Mouse (Mus musculus) intestine, embryonic 14.5 days (tissue): Measurements from ENCODE around the gene Pno1. TPM values are rescaled to one million over a fixed set of nuclear protein-coding genes. Genes with fewer than 3 reads are reported as not detected.

Experiments
- ATAC-seq: fragments of 200-750 bp; cut with Nextera tagmentation; replicated peaks from 2 replicates; pipeline ENCODE4 v1.8.0; 2017; ENCODE audit warnings: low read depth, moderate number of reproducible peaks, moderate TSS enrichment, moderate library complexity; ENCODE audit not compliant: low FRiP score, low TSS enrichment
- DNase-seq: peaks from one replicate; pipeline ENCODE4 v3.0.0-alpha.2; 2018; ENCODE audit warnings: low spot score
- H3K27ac ChIP-seq: fragments of 300-500 bp; sonication (generic); 2 replicates; pipeline ENCODE4 v1.5.1; 2014; ENCODE audit warnings: low read depth, mild to moderate bottlenecking, control low read depth
- H3K27me3 ChIP-seq: fragments of 300-500 bp; sonication (generic); replicated peaks from 2 replicates; pipeline ENCODE4 v1.6.1; 2014; ENCODE audit warnings: low read length, control low read depth; ENCODE audit not compliant: control insufficient read depth, insufficient read depth
- H3K36me3 ChIP-seq: fragments of 300-500 bp; sonication (generic); 2 replicates; pipeline ENCODE4 v1.6.1; 2014; ENCODE audit warnings: low read length, control low read depth; ENCODE audit not compliant: control insufficient read depth, insufficient read depth
- H3K4me1 ChIP-seq: fragments of 300-500 bp; sonication (generic); replicated peaks from 2 replicates; pipeline ENCODE4 v1.6.1; 2014; ENCODE audit warnings: low read length, control low read depth, mixed read lengths; ENCODE audit not compliant: control insufficient read depth, insufficient read depth
- H3K4me2 ChIP-seq: fragments of 300-500 bp; sonication (generic); 2 replicates; pipeline ENCODE4 v1.6.1; 2014; ENCODE audit warnings: low read length
- H3K4me3 ChIP-seq: fragments of 300-500 bp; sonication (generic); 2 replicates; pipeline ENCODE4 v1.5.1; 2014; ENCODE audit warnings: low read depth, low read length, control low read depth, mixed read lengths
- H3K9ac ChIP-seq: fragments of 300-500 bp; sonication (generic); 2 replicates; pipeline ENCODE4 v1.6.1; 2014; ENCODE audit warnings: mild to moderate bottlenecking, low read length
- H3K9me3 ChIP-seq: fragments of 300-500 bp; sonication (generic); 2 replicates; pipeline ENCODE4 v1.6.1; 2016; ENCODE audit warnings: low read length, control low read depth; ENCODE audit not compliant: control insufficient read depth
- WGBS: fragments of 180-500 bp; shearing (Covaris S2); extraction: QIAGEN DNeasy Blood & Tissue Kit; methylation state at CpG from one replicate; pipeline ENCODE4 v1.1.7; 2014; 5-methylcytosine and 5-hydroxymethylcytosine counted together
- polyA plus RNA-seq: library from polyadenylated mRNA; unstranded; fragments of >200 nt; fragmentation: Nextera tagmentation; extraction: Ambion mirVana; gene quantifications from 2 replicates; pipeline ENCODE4 v1.2.1, GENCODE M21; 2014

Pno1 gene
- polyA plus RNA-seq, 1 experiment from 2014 or later, result 89.4 TPM

DNA sequence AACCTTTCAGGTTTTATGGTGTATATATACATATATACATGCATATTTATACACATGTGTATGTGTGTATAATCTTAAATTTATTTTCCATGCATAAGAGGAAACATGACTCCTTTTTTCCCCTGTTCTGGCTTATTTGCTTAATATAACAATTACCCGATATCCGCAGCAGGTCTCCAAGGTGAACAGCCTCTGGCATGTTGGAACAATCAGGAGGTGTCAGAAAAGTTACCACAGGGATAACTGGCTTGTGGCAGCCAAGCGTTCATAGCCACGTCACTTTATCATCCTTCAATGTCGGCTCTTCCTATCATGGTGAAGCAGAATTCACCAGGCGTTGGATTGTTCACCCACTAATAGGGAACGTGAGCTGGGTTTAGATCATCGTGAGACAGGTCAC lies 9.8 kb upstream of the Pno1 start:
- WGBS, result 93% methylated on average over 8 of the region's 8 CpGs

DNA sequence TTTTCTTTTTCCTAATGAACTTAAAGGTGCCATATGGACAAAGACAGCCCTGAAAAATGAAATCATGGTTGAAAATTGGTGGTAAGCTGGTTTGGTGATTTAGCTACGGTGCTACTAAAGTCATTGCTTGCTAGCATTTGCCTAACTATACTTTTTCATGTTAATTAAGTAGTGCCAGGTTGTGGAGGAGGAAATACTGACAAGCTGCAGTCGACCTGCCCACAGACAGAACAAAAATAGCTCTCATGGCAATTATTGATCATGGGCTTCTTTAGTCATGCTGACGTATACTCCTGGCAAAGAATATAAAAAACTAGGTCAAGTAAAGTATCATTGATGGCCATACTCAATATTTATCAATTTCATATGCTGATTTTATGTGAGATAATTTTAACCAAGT lies 4.1 kb upstream of the Pno1 start:
- WGBS, result 87% methylated on average over 3 of the region's 3 CpGs

More for the DNA sequence above, 9.8 kb upstream of the Pno1 start:
- no peaks in the 10 kb centered on the region for H3K27me3 ChIP-seq
- H3K9ac ChIP-seq, result no peak overlapping the region
- peaks cover 20% of the 10 kb centered on the region for H3K36me3 ChIP-seq
- no peak overlapping the region for H3K4me3 ChIP-seq
- no peak overlapping the region for H3K4me2 ChIP-seq
- no peaks in the 10 kb centered on the region for H3K4me1 ChIP-seq
- H3K9me3 ChIP-seq, result no peaks in the 10 kb centered on the region
- no peak overlapping the region for H3K27ac ChIP-seq
- DNase-seq, result peak; percentile 3
- no peak for ATAC-seq

DNA sequence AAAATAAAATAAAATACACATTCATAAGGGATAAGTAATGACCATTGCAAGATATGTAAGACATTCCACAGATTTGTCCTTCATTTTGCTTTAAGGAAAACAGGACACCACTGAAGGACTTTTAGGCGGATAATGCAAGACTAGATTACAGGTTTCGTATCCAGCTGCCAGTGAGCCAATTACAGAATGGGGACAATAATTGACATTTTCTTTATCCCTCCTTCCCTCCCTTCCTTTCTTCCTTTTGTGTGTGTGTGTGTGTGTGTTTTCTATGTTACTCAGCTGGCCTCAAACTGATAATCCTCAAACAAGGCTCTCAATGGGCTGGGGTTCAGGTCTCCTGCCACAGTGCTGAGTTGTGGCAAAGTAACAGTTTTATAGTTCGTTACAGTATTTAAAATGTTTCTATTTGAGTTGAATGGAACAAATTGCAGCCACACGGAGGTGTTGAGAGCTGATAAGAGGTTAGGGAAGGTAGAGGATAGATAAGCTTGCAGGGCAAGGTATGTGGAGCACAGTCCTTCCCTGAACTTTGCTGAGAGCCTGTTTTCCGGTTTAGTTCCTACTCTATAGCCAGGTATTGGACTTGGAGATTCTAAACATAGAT lies 1.6 kb upstream of the Pno1 start:
- H3K4me1 ChIP-seq, result peaks cover 20% of the 10 kb centered on the region
- H3K4me3 ChIP-seq, result peak overlapping the region; percentile 96; the same call in 1 of the 2 replicates
- no peak overlapping the region for H3K27ac ChIP-seq
- ATAC-seq (no peak), DNase-seq (no peak)
- H3K4me2 ChIP-seq, result peak overlapping the region; percentile 89
- H3K36me3 ChIP-seq, result peaks cover 15% of the 10 kb centered on the region
- no peaks in the 10 kb centered on the region for H3K27me3 ChIP-seq
- no peak overlapping the region for H3K9ac ChIP-seq
- H3K9me3 ChIP-seq, result no peaks in the 10 kb centered on the region
- 70% methylated on average over 5 of the region's 5 CpGs for WGBS

More for the DNA sequence above, 4.1 kb upstream of the Pno1 start:
- Histone ChIP-seq H3K9ac (no peak overlapping the region), H3K4me3 (no peak overlapping the region), H3K36me3 (no peaks in the 10 kb centered on the region), H3K4me1 (peaks cover 14% of the 10 kb centered on the region), H3K27ac (no peak overlapping the region), H3K9me3 (no peaks in the 10 kb centered on the region), H3K27me3 (no peaks in the 10 kb centered on the region), H3K4me2 (no peak overlapping the region)
- DNase-seq, result peak; percentile 16
- ATAC-seq, result no peak

DNA sequence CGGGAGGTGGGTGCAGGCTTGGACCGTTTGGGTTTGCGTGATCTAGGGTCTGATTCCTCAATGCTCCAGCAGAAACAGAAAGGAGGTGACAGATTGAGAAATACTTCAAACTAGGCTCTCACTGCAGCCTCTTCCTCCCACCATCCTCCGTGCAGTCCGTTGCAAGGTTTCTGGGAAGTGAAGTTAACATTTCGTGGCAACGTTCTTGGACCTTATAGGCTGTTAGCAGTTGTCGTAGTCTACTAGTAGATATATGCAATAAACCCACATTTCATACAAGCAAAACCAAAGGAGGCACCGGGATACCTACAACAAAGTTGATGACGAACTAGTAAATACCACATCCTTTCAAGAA lies 750 bp upstream of the Pno1 start:
- H3K27ac ChIP-seq, result peak overlapping the region; percentile 90; the same call in 1 of the 2 replicates
- peaks cover 22% of the 10 kb centered on the region for H3K36me3 ChIP-seq
- H3K4me1 ChIP-seq, result peaks cover 20% of the 10 kb centered on the region
- 2% methylated on average over 10 of the region's 10 CpGs for WGBS
- ATAC-seq (no peak), DNase-seq (no peak)
- peak overlapping the region; percentile 89 for H3K4me2 ChIP-seq
- peak overlapping the region; percentile 90 for H3K9ac ChIP-seq
- peak overlapping the region; percentile 96 for H3K4me3 ChIP-seq
- H3K27me3 ChIP-seq, result no peaks in the 10 kb centered on the region
- H3K9me3 ChIP-seq, result no peaks in the 10 kb centered on the region

DNA sequence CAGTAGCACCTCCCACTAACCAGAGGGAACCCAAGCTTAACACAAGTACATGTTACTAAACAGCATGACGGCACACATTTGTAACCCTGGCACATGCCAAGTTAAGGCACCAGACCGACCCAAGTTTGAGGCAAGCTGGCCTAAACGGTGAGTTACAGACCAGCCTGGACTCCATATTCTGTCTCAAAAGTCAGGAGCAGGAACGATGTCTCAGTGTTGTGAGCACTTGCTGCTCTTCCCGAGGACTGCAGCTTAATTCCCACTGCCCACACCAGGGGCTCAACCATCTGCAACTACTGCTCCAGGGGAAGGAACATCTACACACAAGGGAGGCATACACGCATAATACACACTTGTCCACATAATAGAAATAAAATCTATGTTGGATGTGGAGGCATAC lies 8.9 kb downstream of the Pno1 start:
- H3K36me3 ChIP-seq, result peaks cover 87% of the 10 kb centered on the region
- no peak overlapping the region for H3K4me3 ChIP-seq
- H3K9me3 ChIP-seq, result no peaks in the 10 kb centered on the region
- no peak overlapping the region for H3K4me2 ChIP-seq
- no peak overlapping the region for H3K27ac ChIP-seq
- no peaks in the 10 kb centered on the region for H3K4me1 ChIP-seq
- no peak for ATAC-seq
- DNase-seq, result no peak
- no peaks in the 10 kb centered on the region for H3K27me3 ChIP-seq
- no peak overlapping the region for H3K9ac ChIP-seq
- 91% methylated on average over 6 of the region's 6 CpGs for WGBS

DNA sequence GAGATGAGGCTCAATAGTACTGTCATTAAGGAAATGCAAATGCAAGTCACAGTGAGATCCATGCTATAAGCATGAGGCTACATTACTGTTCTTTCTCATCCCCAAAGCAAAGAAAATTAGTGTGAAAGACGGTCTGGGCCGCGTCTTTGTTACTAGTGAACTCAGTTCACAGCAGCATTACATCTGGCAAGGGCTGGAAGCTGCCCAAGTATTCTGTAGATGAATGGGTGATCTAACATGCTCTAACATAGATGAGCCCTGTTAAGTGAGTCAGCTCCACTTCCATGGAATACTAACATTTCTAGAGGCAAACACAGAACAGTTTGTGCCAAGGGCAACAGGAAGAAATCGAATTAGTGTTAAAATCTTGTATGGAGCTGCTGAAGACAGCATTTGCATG lies 10.4 kb downstream of the Pno1 start:
- H3K27ac ChIP-seq, result no peak overlapping the region
- no peaks in the 10 kb centered on the region for H3K4me1 ChIP-seq
- DNase-seq (no peak), ATAC-seq (no peak)
- H3K4me2 ChIP-seq, result no peak overlapping the region
- peaks cover 88% of the 10 kb centered on the region for H3K36me3 ChIP-seq
- no peaks in the 10 kb centered on the region for H3K27me3 ChIP-seq
- H3K9me3 ChIP-seq, result no peaks in the 10 kb centered on the region
- 90% methylated on average over 4 of the region's 4 CpGs for WGBS
- no peak overlapping the region for H3K9ac ChIP-seq
- no peak overlapping the region for H3K4me3 ChIP-seq

DNA sequence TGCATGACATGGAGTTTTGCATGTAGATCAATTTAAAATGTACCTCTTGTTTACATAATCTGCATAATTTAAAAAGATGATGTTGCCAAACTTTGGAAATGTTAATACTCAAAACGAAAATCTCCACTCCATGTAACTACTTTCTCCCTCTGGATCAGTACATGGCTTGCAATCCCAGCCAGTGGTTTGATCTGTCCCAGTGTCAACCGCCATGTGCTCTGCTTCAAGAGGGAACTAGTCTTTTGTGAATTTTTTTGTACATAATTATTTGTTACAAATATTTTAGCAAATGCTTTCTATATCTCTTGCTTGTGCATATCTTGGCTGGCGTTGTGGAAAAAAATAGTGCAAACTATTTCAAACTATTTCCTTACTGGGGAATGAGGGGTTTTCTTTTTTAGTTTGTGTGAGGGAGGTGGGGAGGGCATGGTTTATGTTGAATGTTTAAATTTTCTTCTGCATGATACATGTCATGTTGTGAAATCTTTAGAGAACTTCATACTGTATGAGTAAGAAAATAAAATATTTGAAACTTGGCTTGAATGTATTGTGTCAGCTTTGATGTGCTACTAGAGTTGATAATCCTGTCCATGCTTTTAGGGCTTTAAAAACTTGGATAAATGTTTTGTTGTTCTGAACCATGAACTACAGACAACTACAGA lies 11.4 kb downstream of the Pno1 start:
- no peak overlapping the region for H3K4me3 ChIP-seq
- H3K9ac ChIP-seq, result no peak overlapping the region
- WGBS, result 90% methylated on average over 3 of the region's 3 CpGs
- DNase-seq, result no peak
- H3K36me3 ChIP-seq, result peaks cover 91% of the 10 kb centered on the region
- no peaks in the 10 kb centered on the region for H3K27me3 ChIP-seq
- ATAC-seq, result no peak
- no peaks in the 10 kb centered on the region for H3K4me1 ChIP-seq
- no peak overlapping the region for H3K4me2 ChIP-seq
- no peak overlapping the region for H3K27ac ChIP-seq
- no peaks in the 10 kb centered on the region for H3K9me3 ChIP-seq

DNA sequence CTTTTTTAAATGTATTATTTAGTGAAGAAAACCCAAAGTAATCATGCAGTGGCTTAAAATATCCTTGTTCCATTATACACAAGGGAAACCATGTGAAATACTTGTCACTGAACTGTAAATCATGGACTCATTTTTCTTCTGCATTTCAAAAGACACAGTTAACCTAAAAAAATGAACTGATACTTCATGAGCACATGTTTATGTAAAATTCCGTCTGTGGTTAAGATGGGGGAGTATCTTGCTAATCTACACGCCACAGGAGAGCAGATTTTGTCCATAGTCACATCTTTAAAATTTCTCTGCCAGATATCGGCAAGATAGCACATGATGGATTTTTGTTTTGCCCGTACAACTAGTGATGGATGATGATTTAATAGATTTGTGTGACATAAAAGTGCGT lies 12.2 kb downstream of the Pno1 start:
- H3K4me1 ChIP-seq, result no peaks in the 10 kb centered on the region
- ATAC-seq (no peak), DNase-seq (no peak)
- no peak overlapping the region for H3K4me2 ChIP-seq
- 85% methylated on average over 5 of the region's 5 CpGs for WGBS
- no peaks in the 10 kb centered on the region for H3K27me3 ChIP-seq
- no peak overlapping the region for H3K9ac ChIP-seq
- H3K9me3 ChIP-seq, result no peaks in the 10 kb centered on the region
- no peak overlapping the region for H3K27ac ChIP-seq
- no peak overlapping the region for H3K4me3 ChIP-seq
- H3K36me3 ChIP-seq, result peaks cover 91% of the 10 kb centered on the region
